Mouse (Mus musculus): ENCODE data around the gene Pnma5. TPM values are rescaled to one million over a fixed set of nuclear protein-coding genes. Genes with fewer than 3 reads are reported as not detected.
"Not testable (repeated sequence)": the region's sequence is repeated elsewhere in the genome, so short reads cannot be mapped to it uniquely, and the experiment has no call there.

The Pnma5 gene
- 0.08 and 0.10 TPM in 2 replicates for total RNA-seq (2012; rRNA removed)
- polyA plus RNA-seq (2012; ENCODE audit: insufficient read depth in 1 of 2, insufficient read length in 2 of 2, low read depth in 1 of 2, low replicate concordance in 2 of 2, missing spikeins in 1 of 2), result under 1 TPM in 1 of 2 experiments, not detected in 1; 0.11 TPM

DNA sequence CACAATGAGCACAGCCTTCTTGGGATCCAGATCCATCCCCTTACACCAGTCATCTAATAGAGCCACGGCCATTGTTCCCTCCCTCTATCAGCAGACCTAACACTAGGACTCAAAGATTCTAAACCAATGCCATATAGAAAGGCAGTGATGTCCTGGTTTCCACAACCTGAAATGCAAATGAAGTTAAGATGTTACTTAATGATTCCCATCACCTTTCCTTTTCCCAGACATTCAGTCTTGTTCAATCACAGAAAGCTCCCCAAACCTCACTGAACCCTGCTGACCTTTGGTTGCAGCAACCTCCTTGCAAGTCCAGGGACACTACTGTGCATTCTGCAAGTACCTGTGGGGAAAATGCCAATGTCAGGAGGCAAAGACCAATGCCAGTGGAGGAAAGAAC is at the start of gene Pnma5:
Gene Pnma5 (minus strand): TSS at position 101 of the 400 bp plus-strand sequence.
- no peak for TF ChIP-seq POLR2AphosphoS5 (IDR thresholded peaks at IDR 0.05; ENCODE audit: borderline replicate concordance, low read depth, low read length)
- TF ChIP-seq TCF12 (IDR thresholded peaks at IDR 0.05; ENCODE audit: low read depth, low read length), result no peak
- TF ChIP-seq GABPA (IDR thresholded peaks at IDR 0.05; ENCODE audit: low read depth, low read length), result no peak
- TF ChIP-seq MYB (IDR thresholded peaks at IDR 0.05; ENCODE audit: low read depth, low read length), result no peak
- no peak for TF ChIP-seq TAL1 (IDR thresholded peaks at IDR 0.05; ENCODE audit: low read length)
- no peak for TF ChIP-seq POLR2AphosphoS2 (IDR thresholded peaks at IDR 0.05; ENCODE audit: low read length)
- TF ChIP-seq TBP (IDR thresholded peaks at IDR 0.05; ENCODE audit: low read depth, low read length), result no peak
- TF ChIP-seq CHD1 (IDR thresholded peaks at IDR 0.05; ENCODE audit: low read depth, low read length), result no peak
- H3K9me3 ChIP-seq (replicated peaks; ENCODE audit: insufficient read depth, low read length), result no peaks in the 10 kb centered on the region
- no peaks in the 10 kb centered on the region for H3K36me3 ChIP-seq (ENCODE audit: control insufficient read depth in 1 of 2, insufficient read depth in 2 of 2, low read length in 2 of 2)
- no peaks in the 10 kb centered on the region; a peak in 1 of 4 replicates for H3K27me3 ChIP-seq (ENCODE audit: control insufficient read depth in 1 of 2, insufficient read depth in 2 of 2, low read length in 2 of 2)
- no peak within 1 kb of the TSS for H3K27ac ChIP-seq (ENCODE audit: control insufficient read depth, low read depth, low read length)
- H3K9ac ChIP-seq (ENCODE audit: control insufficient read depth, low read depth, low read length, poor library complexity, severe bottlenecking), result no peak within 1 kb of the TSS
- no peaks in the 10 kb centered on the region for H3K79me2 ChIP-seq (ENCODE audit: control insufficient read depth, insufficient read depth, low read length, poor library complexity)
- DNase-seq (ENCODE audit: low read depth, low spot score), result no peak
- no peaks in the 10 kb centered on the region for H3K4me1 ChIP-seq (ENCODE audit: control insufficient read depth in 1 of 2, insufficient read depth in 2 of 2, low read length in 2 of 2)
- no peak within 1 kb of the TSS for H3K4me3 ChIP-seq (ENCODE audit: control insufficient read depth in 1 of 2, insufficient read depth in 1 of 2, low read depth in 2 of 2, low read length in 2 of 2)

DNA sequence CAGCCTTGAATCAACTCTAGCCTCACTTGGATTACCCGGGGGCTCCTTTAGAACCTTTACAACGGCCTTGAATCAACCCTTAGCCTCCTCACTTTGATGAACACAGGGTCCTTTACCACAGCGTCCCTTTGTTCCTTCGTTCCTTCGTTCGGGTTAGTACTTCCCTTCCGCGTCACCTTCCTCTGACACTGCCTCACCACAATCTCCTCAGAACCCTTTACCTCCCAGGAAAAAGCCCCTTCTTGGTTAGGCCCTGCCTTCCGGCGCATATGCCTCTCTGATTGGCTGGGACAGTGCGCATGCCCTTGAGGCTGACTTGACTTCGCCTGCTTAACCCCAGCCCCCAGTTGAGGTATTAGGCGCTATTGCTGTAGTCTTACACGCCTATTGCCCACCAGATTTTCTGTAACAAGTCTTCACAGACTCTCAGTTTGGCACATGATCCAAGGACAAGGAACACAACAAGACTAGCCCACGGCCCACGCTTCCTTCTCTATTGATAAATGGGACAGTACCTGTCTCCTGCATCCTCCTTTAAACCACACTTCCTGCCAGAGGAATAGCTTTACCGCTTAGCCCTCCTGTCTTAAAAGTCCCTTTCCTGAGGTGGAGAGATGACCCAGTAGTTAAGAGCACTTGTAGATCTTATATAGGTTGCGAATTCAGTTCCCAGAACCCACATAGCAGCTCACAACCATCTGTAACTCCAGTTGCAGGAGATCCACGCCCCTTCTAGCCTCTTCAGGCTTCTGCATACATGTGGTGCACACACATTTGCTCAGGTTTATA is 45.6 kb upstream of the Pnma5 start, which contains the start of gene Xlr4a:
Gene Xlr4a (minus strand): TSS at position 212 of the 789 bp plus-strand sequence.
- not testable (repeated sequence) for H3K27me3 ChIP-seq (ENCODE audit: control insufficient read depth in 1 of 2, insufficient read depth in 2 of 2, low read length in 2 of 2); DNase-seq (ENCODE audit: low read depth, low spot score); H3K9ac ChIP-seq (ENCODE audit: control insufficient read depth, low read depth, low read length, poor library complexity, severe bottlenecking); H3K79me2 ChIP-seq (ENCODE audit: control insufficient read depth, insufficient read depth, low read length, poor library complexity); H3K36me3 ChIP-seq (ENCODE audit: control insufficient read depth in 1 of 2, insufficient read depth in 2 of 2, low read length in 2 of 2); H3K9me3 ChIP-seq (replicated peaks; ENCODE audit: insufficient read depth, low read length); H3K27ac ChIP-seq (ENCODE audit: control insufficient read depth, low read depth, low read length); H3K4me1 ChIP-seq (ENCODE audit: control insufficient read depth in 1 of 2, insufficient read depth in 2 of 2, low read length in 2 of 2)
- peak within 1 kb of the TSS in 1 of 2 experiments; percentile 35; a peak in 1 of 4 replicates for H3K4me3 ChIP-seq (ENCODE audit: control insufficient read depth in 1 of 2, insufficient read depth in 1 of 2, low read depth in 2 of 2, low read length in 2 of 2)

DNA sequence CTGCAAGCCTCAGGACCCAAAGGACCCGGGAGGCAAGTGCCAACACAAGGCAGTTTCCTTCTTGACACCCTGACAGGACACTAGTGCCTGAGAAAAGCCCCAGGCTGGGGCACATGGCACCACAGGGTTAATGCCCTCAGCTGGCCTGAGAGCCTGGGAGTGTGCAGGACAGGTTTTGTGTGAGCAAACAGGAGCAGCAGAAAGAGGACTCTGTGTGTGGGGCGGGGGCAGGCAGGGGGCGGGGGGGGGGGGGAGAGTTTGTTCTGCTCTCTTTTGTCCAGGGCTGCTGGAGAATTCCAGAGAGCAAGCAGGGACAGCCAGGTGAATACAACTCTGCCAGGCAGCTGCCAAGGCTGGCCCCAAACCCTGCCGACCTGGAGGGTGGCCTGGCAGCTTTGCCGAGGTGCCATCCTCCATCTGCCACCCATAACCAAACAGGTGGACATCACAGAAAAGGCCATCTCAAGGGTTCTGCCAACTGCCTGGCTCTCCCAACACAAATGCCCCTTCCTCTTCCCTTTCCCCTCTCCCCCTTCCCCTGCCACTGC is 29.9 kb upstream of the Pnma5 start:
- H3K79me2 ChIP-seq (ENCODE audit: control insufficient read depth, insufficient read depth, low read length, poor library complexity); H3K4me1 ChIP-seq (ENCODE audit: control insufficient read depth in 1 of 2, insufficient read depth in 2 of 2, low read length in 2 of 2); H3K36me3 ChIP-seq (ENCODE audit: control insufficient read depth in 1 of 2, insufficient read depth in 2 of 2, low read length in 2 of 2); H3K9me3 ChIP-seq (replicated peaks; ENCODE audit: insufficient read depth, low read length); H3K9ac ChIP-seq (ENCODE audit: control insufficient read depth, low read depth, low read length, poor library complexity, severe bottlenecking); H3K4me3 ChIP-seq (ENCODE audit: control insufficient read depth in 1 of 2, insufficient read depth in 1 of 2, low read depth in 2 of 2, low read length in 2 of 2); DNase-seq (ENCODE audit: low read depth, low spot score); H3K27me3 ChIP-seq (ENCODE audit: control insufficient read depth in 1 of 2, insufficient read depth in 2 of 2, low read length in 2 of 2); H3K27ac ChIP-seq (ENCODE audit: control insufficient read depth, low read depth, low read length): not testable (repeated sequence)

Measured in MEL (cell line).